Mouse (Mus musculus): ENCODE measurements around the gene Kat8. TPM values are rescaled to one million over a fixed set of nuclear protein-coding genes. Genes with fewer than 3 reads are reported as not detected.

The Kat8 gene
- polyA plus RNA-seq, 1 experiment from 2014 or later, result 52.7 TPM

Other genes starting within 250 kb of the Kat8 start
- gene Bcl7c, start 203.6 kb upstream of the Kat8 start, polyA plus RNA-seq (2015; fragmentation: Nextera tagmentation; extraction: Ambion mirVana), result 43.1 and 47.9 TPM in 2 replicates
- 3.8 and 5.8 TPM in 2 replicates for gene Ctf1, start 199.8 kb upstream of the Kat8 start, polyA plus RNA-seq (2015; fragmentation: Nextera tagmentation; extraction: Ambion mirVana)
- gene Ctf2, start 180.3 kb upstream of the Kat8 start, polyA plus RNA-seq (2015; fragmentation: Nextera tagmentation; extraction: Ambion mirVana), result 0.10 and 0.19 TPM in 2 replicates
- 9.4 and 10.5 TPM in 2 replicates for gene Fbxl19, start 168.0 kb upstream of the Kat8 start, polyA plus RNA-seq (2015; fragmentation: Nextera tagmentation; extraction: Ambion mirVana)
- gene Orai3, start 142.7 kb upstream of the Kat8 start, polyA plus RNA-seq (2015; fragmentation: Nextera tagmentation; extraction: Ambion mirVana), result 8.7 and 8.8 TPM in 2 replicates
- gene Setd1a, start 135.8 kb upstream of the Kat8 start, polyA plus RNA-seq (2015; fragmentation: Nextera tagmentation; extraction: Ambion mirVana), result 22.4 and 24.8 TPM in 2 replicates
- gene Gm49388, start 126.9 kb upstream of the Kat8 start, polyA plus RNA-seq (2015; fragmentation: Nextera tagmentation; extraction: Ambion mirVana), result not detected in 2 replicates
- gene Hsd3b7, start 111.9 kb upstream of the Kat8 start, polyA plus RNA-seq (2015; fragmentation: Nextera tagmentation; extraction: Ambion mirVana), result 7.4 TPM in 2 replicates
- gene Stx4a, start 88.2 kb upstream of the Kat8 start, polyA plus RNA-seq (2015; fragmentation: Nextera tagmentation; extraction: Ambion mirVana), result 19.2 and 21.3 TPM in 2 replicates
- gene Stx1b, start 88.0 kb upstream of the Kat8 start, polyA plus RNA-seq (2015; fragmentation: Nextera tagmentation; extraction: Ambion mirVana), result 34.5 and 37.4 TPM in 2 replicates
- 13.2 and 13.7 TPM in 2 replicates for gene Zfp646, start 36.3 kb upstream of the Kat8 start, polyA plus RNA-seq (2015; fragmentation: Nextera tagmentation; extraction: Ambion mirVana)
- 46.2 and 48.4 TPM in 2 replicates for gene Zfp668, start 35.7 kb upstream of the Kat8 start, polyA plus RNA-seq (2015; fragmentation: Nextera tagmentation; extraction: Ambion mirVana)
- 0.78 and 0.92 TPM in 2 replicates for gene Prss53, start 21.5 kb upstream of the Kat8 start, polyA plus RNA-seq (2015; fragmentation: Nextera tagmentation; extraction: Ambion mirVana)
- gene Gm21974, start 17.1 kb upstream of the Kat8 start, polyA plus RNA-seq (2015; fragmentation: Nextera tagmentation; extraction: Ambion mirVana), result not detected in 2 replicates
- gene Vkorc1, start 16.9 kb upstream of the Kat8 start, polyA plus RNA-seq (2015; fragmentation: Nextera tagmentation; extraction: Ambion mirVana), result 65.7 and 69.7 TPM in 2 replicates
- 81.7 and 84.3 TPM in 2 replicates for gene Bckdk, start 8.4 kb upstream of the Kat8 start, polyA plus RNA-seq (2015; fragmentation: Nextera tagmentation; extraction: Ambion mirVana)
- gene Prss8, start 17.6 kb downstream of the Kat8 start, polyA plus RNA-seq (2015; fragmentation: Nextera tagmentation; extraction: Ambion mirVana), result 0.20 and 0.29 TPM in 2 replicates
- 9.6 and 11.6 TPM in 2 replicates for gene Prss36, start 34.2 kb downstream of the Kat8 start, polyA plus RNA-seq (2015; fragmentation: Nextera tagmentation; extraction: Ambion mirVana)
- gene Fus, start 54.9 kb downstream of the Kat8 start, polyA plus RNA-seq (2015; fragmentation: Nextera tagmentation; extraction: Ambion mirVana), result 438 and 469 TPM in 2 replicates
- 4.1 and 6.7 TPM in 2 replicates for gene Pycard, start 81.4 kb downstream of the Kat8 start, polyA plus RNA-seq (2015; fragmentation: Nextera tagmentation; extraction: Ambion mirVana)
- not detected in 2 replicates for gene Trim72, start 91.4 kb downstream of the Kat8 start, polyA plus RNA-seq (2015; fragmentation: Nextera tagmentation; extraction: Ambion mirVana)
- gene Itgam, start 150.1 kb downstream of the Kat8 start, polyA plus RNA-seq (2015; fragmentation: Nextera tagmentation; extraction: Ambion mirVana), result 0.96 and 1.0 TPM in 2 replicates
- gene Gm49368, start 150.2 kb downstream of the Kat8 start, polyA plus RNA-seq (2015; fragmentation: Nextera tagmentation; extraction: Ambion mirVana), result not detected in 2 replicates
- 0.27 TPM in 1 of 2 replicates, not detected in the other for gene Itgax, start 217.0 kb downstream of the Kat8 start, polyA plus RNA-seq (2015; fragmentation: Nextera tagmentation; extraction: Ambion mirVana)
- gene Itgad, start 241.9 kb downstream of the Kat8 start, polyA plus RNA-seq (2015; fragmentation: Nextera tagmentation; extraction: Ambion mirVana), result not detected in 2 replicates

All from forebrain, embryonic 15.5 days (tissue).